Mouse (Mus musculus): ENCODE data around the gene Rab39.

Gene Rab39

GRCm38 (mm10) chr9:53705992-53706696 lies at the start of gene Rab39:
Gene Rab39, minus strand, starts transcription at chr9:53706232.
- DNase-seq = peak; percentile 72

GRCm38 (mm10) chr9:53754801-53755200 lies 48.8 kb upstream of the Rab39 start:
- DNase-seq = no peak

- no peak for DNase-seq
Measured at GRCm38 (mm10) chr9:53750899-53751298, 44.9 kb upstream of the Rab39 start.

GRCm38 (mm10) chr9:53750411-53750810 lies 44.4 kb upstream of the Rab39 start:
- no peak for DNase-seq

- DNase-seq = no peak
Measured at GRCm38 (mm10) chr9:53740829-53741404, 34.9 kb upstream of the Rab39 start.

- peak; percentile 25 for DNase-seq
Measured at GRCm38 (mm10) chr9:53705491-53705991, 491 bp downstream of the Rab39 start.

- no peak for DNase-seq
Measured at GRCm38 (mm10) chr9:53702991-53703390, 3.0 kb downstream of the Rab39 start.

GRCm38 (mm10) chr9:53700496-53700895 lies 5.5 kb downstream of the Rab39 start:
- no peak for DNase-seq

GRCm38 (mm10) chr9:53695846-53696245 lies 10.2 kb downstream of the Rab39 start:
- no peak for DNase-seq

GRCm38 (mm10) chr9:53693718-53694117 lies 12.3 kb downstream of the Rab39 start:
- no peak for DNase-seq

GRCm38 (mm10) chr9:53691745-53692670 lies 14.0 kb downstream of the Rab39 start:
- no peak for DNase-seq

GRCm38 (mm10) chr9:53680851-53681250 lies 25.2 kb downstream of the Rab39 start:
- DNase-seq = no peak

- DNase-seq = no peak
Measured at GRCm38 (mm10) chr9:53676921-53677320, 29.1 kb downstream of the Rab39 start.

- DNase-seq = peak; percentile 45
Measured at GRCm38 (mm10) chr9:53673571-53673970, 32.5 kb downstream of the Rab39 start.

GRCm38 (mm10) chr9:53669680-53670219 lies 36.3 kb downstream of the Rab39 start, which contains the start of gene Cul5:
Gene Cul5, minus strand, starts transcription at chr9:53670014.
- DNase-seq = peak; percentile 8

- peak; percentile 90 for DNase-seq
Measured at GRCm38 (mm10) chr9:53667020-53667669, 38.9 kb downstream of the Rab39 start.

GRCm38 (mm10) chr9:53666665-53667019 lies 39.4 kb downstream of the Rab39 start:
- DNase-seq = no peak

- no peak for DNase-seq
Measured at GRCm38 (mm10) chr9:53665428-53665827, 40.6 kb downstream of the Rab39 start.

GRCm38 (mm10) chr9:53664819-53665218 lies 41.2 kb downstream of the Rab39 start:
- DNase-seq = no peak

GRCm38 (mm10) chr9:53634796-53635195 lies 71.2 kb downstream of the Rab39 start:
- no peak for DNase-seq
